Mouse (Mus musculus): ENCODE results near the gene H1f0. TPM values are rescaled to one million over a fixed set of nuclear protein-coding genes. Genes with fewer than 3 reads are reported as not detected.

The H1f0 gene
- polyA plus RNA-seq, 1 experiment = not detected

- TF ChIP-seq POLR2A (IDR thresholded peaks at IDR 0.05; ENCODE audit: insufficient read depth, low read depth, low read length) (no peak), CTCF (IDR thresholded peaks at IDR 0.05; ENCODE audit: insufficient read depth, low read depth, low read length) (no peak)
- H3K27ac ChIP-seq (ENCODE audit: insufficient read depth, low read depth, low read length) = no peak within 1 kb of the TSS
- H3K4me3 ChIP-seq (ENCODE audit: insufficient read depth, low read depth, low read length) = peak within 1 kb of the TSS; percentile 58
- WGBS = 68% methylated on average over 6 of the region's 6 CpGs
- H3K4me1 ChIP-seq (ENCODE audit: control insufficient read depth, insufficient read depth, low read length) = peaks cover 23% of the 10 kb centered on the region
These were observed 13.3 kb downstream of the H1f0 start, which contains the start of gene Galr3 for GRCm38 (mm10) chr15:79041585-79041984. Galr3 (plus strand) TSS chr15:79041885.

GRCm38 (mm10) chr15:79042721-79043491 is 14.7 kb downstream of the H1f0 start:
- peak overlapping the region; percentile 58 for H3K4me3 ChIP-seq (ENCODE audit: insufficient read depth, low read depth, low read length)
- H3K27ac ChIP-seq (ENCODE audit: insufficient read depth, low read depth, low read length) = no peak overlapping the region
- TF ChIP-seq POLR2A (IDR thresholded peaks at IDR 0.05; ENCODE audit: insufficient read depth, low read depth, low read length) = no peak; the same call in 1 of the 2 replicates
- peak; percentile 17; the same call in 1 of the 2 replicates for TF ChIP-seq CTCF (IDR thresholded peaks at IDR 0.05; ENCODE audit: insufficient read depth, low read depth, low read length)
- peaks cover 22% of the 10 kb centered on the region for H3K4me1 ChIP-seq (ENCODE audit: control insufficient read depth, insufficient read depth, low read length)
- WGBS = 1% methylated on average over 104 of the region's 105 CpGs

- H3K4me3 ChIP-seq (ENCODE audit: insufficient read depth, low read depth, low read length) = no peak overlapping the region
- 28% methylated on average over 4 of the region's 4 CpGs for WGBS
- TF ChIP-seq POLR2A (IDR thresholded peaks at IDR 0.05; ENCODE audit: insufficient read depth, low read depth, low read length) (no peak), CTCF (IDR thresholded peaks at IDR 0.05; ENCODE audit: insufficient read depth, low read depth, low read length) (no peak)
These were observed 16.6 kb downstream of the H1f0 start for GRCm38 (mm10) chr15:79044837-79045236.

DNA sequence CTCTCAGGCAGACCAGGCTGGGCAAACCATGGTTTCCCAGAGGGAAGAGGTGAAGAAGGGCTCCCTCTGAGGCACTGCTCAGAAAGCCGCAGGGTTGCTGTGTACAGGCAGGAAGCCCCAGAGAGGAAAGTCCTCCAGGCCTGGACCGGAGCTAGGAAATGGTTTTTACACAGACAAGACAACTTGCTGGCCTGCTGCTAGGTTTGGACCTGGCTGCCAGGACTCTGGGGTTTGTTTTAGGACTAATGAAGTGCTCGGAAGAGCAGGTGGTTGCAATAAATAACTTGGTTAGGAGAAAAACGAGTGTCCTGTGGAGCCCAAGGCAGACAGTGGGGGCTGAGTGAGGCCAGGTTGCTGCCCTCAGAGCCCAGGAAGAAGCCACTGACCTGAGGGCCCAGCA is 19.9 kb downstream of the H1f0 start:
- WGBS = 75% methylated on average over 4 of the region's 4 CpGs
- no peak for TF ChIP-seq POLR2A (IDR thresholded peaks at IDR 0.05; ENCODE audit: insufficient read depth, low read depth, low read length)
- TF ChIP-seq CTCF (IDR thresholded peaks at IDR 0.05; ENCODE audit: insufficient read depth, low read depth, low read length) = no peak
- Histone ChIP-seq H3K4me3 (ENCODE audit: insufficient read depth, low read depth, low read length) (no peak overlapping the region), H3K4me1 (ENCODE audit: control insufficient read depth, insufficient read depth, low read length) (peaks cover 9% of the 10 kb centered on the region), H3K27ac (ENCODE audit: insufficient read depth, low read depth, low read length) (no peak overlapping the region)

More at GRCm38 (mm10) chr15:79044837-79045236, 16.6 kb downstream of the H1f0 start:
- Histone ChIP-seq H3K4me1 (ENCODE audit: control insufficient read depth, insufficient read depth, low read length) (peaks cover 18% of the 10 kb centered on the region), H3K27ac (ENCODE audit: insufficient read depth, low read depth, low read length) (no peak overlapping the region)

DNA sequence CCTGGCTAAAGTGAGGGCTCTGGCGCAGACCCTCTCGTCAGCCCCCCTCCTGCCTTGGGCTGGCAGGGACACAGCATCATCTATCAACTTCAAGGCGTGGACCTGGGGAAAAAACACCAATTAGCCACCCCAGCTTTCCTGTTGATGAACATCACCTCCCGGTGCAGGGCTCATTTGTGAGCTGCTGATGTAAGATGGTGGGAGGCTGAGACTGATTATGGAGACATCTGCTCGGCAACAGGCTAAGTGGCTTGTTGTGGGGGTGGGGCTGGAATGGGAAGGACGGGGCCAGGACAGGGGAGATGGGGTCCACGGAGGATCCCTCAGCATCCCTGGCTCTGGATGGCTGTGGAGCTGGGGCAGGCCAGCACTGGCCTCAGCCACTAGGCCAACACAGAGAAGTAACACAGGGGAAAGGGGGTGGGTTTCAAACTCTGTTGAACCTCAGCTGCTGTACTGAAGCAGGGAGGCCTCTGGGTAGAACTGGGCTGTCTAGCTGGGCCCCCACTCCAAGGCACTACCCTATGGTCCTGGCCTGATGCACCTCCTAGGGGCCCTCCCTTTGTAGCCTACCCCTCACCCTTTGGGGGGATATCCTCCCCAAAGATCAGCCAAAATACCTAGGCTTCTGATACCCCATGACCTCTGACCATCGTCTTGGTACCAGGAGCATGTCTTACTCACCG is 22.1 kb downstream of the H1f0 start:
- H3K27ac ChIP-seq (ENCODE audit: insufficient read depth, low read depth, low read length) = no peak overlapping the region

GRCm38 (mm10) chr15:79050964-79051363 is 22.7 kb downstream of the H1f0 start:
- WGBS = 80% methylated on average over 2 of the region's 2 CpGs
- Histone ChIP-seq H3K4me3 (ENCODE audit: insufficient read depth, low read depth, low read length) (no peak overlapping the region), H3K4me1 (ENCODE audit: control insufficient read depth, insufficient read depth, low read length) (peaks cover 8% of the 10 kb centered on the region), H3K27ac (ENCODE audit: insufficient read depth, low read depth, low read length) (no peak overlapping the region)
- no peak for TF ChIP-seq POLR2A (IDR thresholded peaks at IDR 0.05; ENCODE audit: insufficient read depth, low read depth, low read length)
- no peak for TF ChIP-seq CTCF (IDR thresholded peaks at IDR 0.05; ENCODE audit: insufficient read depth, low read depth, low read length)

More for the DNA sequence above, 22.1 kb downstream of the H1f0 start:
- TF ChIP-seq CTCF (IDR thresholded peaks at IDR 0.05; ENCODE audit: insufficient read depth, low read depth, low read length) (no peak), POLR2A (IDR thresholded peaks at IDR 0.05; ENCODE audit: insufficient read depth, low read depth, low read length) (no peak)
- 44% methylated on average over 9 of the region's 9 CpGs for WGBS
- no peak overlapping the region for H3K4me3 ChIP-seq (ENCODE audit: insufficient read depth, low read depth, low read length)
- peaks cover 8% of the 10 kb centered on the region for H3K4me1 ChIP-seq (ENCODE audit: control insufficient read depth, insufficient read depth, low read length)

GRCm38 (mm10) chr15:79051461-79052360 is 23.5 kb downstream of the H1f0 start:
- Histone ChIP-seq H3K4me3 (ENCODE audit: insufficient read depth, low read depth, low read length) (no peak overlapping the region), H3K4me1 (ENCODE audit: control insufficient read depth, insufficient read depth, low read length) (peaks cover 8% of the 10 kb centered on the region), H3K27ac (ENCODE audit: insufficient read depth, low read depth, low read length) (no peak overlapping the region)
- TF ChIP-seq POLR2A (IDR thresholded peaks at IDR 0.05; ENCODE audit: insufficient read depth, low read depth, low read length) (no peak), CTCF (IDR thresholded peaks at IDR 0.05; ENCODE audit: insufficient read depth, low read depth, low read length) (no peak)
- WGBS = 73% methylated on average over 13 of the region's 13 CpGs

DNA sequence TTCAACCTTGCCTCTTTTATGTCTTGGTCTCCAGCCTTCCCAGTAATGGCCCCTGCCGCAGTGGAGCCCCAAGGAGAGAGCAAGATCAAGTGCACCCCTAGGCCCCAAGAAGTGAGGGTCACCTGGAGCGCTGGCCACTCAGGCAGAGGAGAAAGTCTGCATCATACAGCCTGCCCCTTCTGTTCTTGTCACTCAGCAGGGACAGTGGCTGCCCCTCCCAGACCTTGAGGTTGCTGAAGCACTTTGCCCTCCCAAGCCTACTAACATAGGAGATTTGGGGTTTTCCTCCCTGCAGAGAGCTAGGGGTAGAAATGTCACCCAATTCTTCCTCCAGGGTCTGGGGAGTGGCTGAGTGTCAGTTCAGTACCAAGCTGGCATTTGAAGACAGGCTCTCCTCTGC is 24.1 kb downstream of the H1f0 start:
- H3K27ac ChIP-seq (ENCODE audit: insufficient read depth, low read depth, low read length) = no peak overlapping the region
- no peak overlapping the region for H3K4me3 ChIP-seq (ENCODE audit: insufficient read depth, low read depth, low read length)
- TF ChIP-seq POLR2A (IDR thresholded peaks at IDR 0.05; ENCODE audit: insufficient read depth, low read depth, low read length) (no peak), CTCF (IDR thresholded peaks at IDR 0.05; ENCODE audit: insufficient read depth, low read depth, low read length) (no peak)
- 82% methylated on average over 2 of the region's 2 CpGs for WGBS
- H3K4me1 ChIP-seq (ENCODE audit: control insufficient read depth, insufficient read depth, low read length) = peaks cover 8% of the 10 kb centered on the region

All from olfactory bulb, adult 2 months (tissue).